Mouse (Mus musculus) midbrain, embryonic 14.5 days (tissue): Measurements from ENCODE around the gene Ncor2. TPM values are rescaled to one million over a fixed set of nuclear protein-coding genes. Genes with fewer than 3 reads are reported as not detected.

Experiments used
- ATAC-seq: fragments of 200-750 bp; cut with Nextera tagmentation; 2 replicates; pipeline ENCODE4 v1.8.0; 2017; ENCODE audit warnings: moderate number of reproducible peaks, moderate library complexity; ENCODE audit not compliant: low FRiP score, low TSS enrichment
- DNase-seq: peaks from one replicate; pipeline ENCODE4 v3.0.0-alpha.2; 2015
- H3K27ac ChIP-seq: fragments of 300-500 bp; sonication (generic); replicated peaks from 2 replicates; pipeline ENCODE4 v1.5.1; 2014; ENCODE audit warnings: mild to moderate bottlenecking, low read depth, low read length, moderate library complexity
- H3K27me3 ChIP-seq: fragments of 300-500 bp; sonication (generic); 2 replicates; pipeline ENCODE4 v1.6.1; 2014; ENCODE audit warnings: low read length, control low read depth, mixed read lengths; ENCODE audit not compliant: control insufficient read depth, insufficient read depth
- H3K36me3 ChIP-seq: fragments of 300-500 bp; sonication (generic); 2 replicates; pipeline ENCODE4 v1.6.1; 2014; ENCODE audit warnings: low read length, control low read depth; ENCODE audit not compliant: control insufficient read depth, insufficient read depth
- H3K4me1 ChIP-seq: fragments of 300-500 bp; sonication (generic); 2 replicates; pipeline ENCODE4 v1.6.1; 2014; ENCODE audit warnings: mild to moderate bottlenecking, antibody characterized with exemption, low read length, control low read depth; ENCODE audit not compliant: control insufficient read depth, insufficient read depth
- H3K4me2 ChIP-seq: fragments of 300-500 bp; sonication (generic); 2 replicates; pipeline ENCODE4 v1.6.1; 2014; ENCODE audit warnings: mild to moderate bottlenecking, low read length, moderate library complexity
- H3K4me3 ChIP-seq: fragments of 300-500 bp; sonication (generic); replicated peaks from 2 replicates; pipeline ENCODE4 v1.5.1; 2014; ENCODE audit warnings: low read depth, low read length
- H3K9ac ChIP-seq: fragments of 300-500 bp; sonication (generic); replicated peaks from 2 replicates; pipeline ENCODE4 v1.6.1; 2014; ENCODE audit warnings: mild to moderate bottlenecking, low read length, moderate library complexity
- H3K9me3 ChIP-seq: fragments of 300-500 bp; sonication (generic); 2 replicates; pipeline ENCODE4 v1.6.1; 2016; ENCODE audit warnings: low read length, control low read depth, mixed read lengths; ENCODE audit not compliant: control insufficient read depth
- WGBS: fragments of 180-500 bp; shearing (Covaris S2); extraction: QIAGEN DNeasy Blood & Tissue Kit; methylation state at CpG from one replicate; pipeline ENCODE4 v1.1.7; 2014; 5-methylcytosine and 5-hydroxymethylcytosine counted together
- polyA plus RNA-seq: library from polyadenylated mRNA; unstranded; fragments of >200 nt; fragmentation: Nextera tagmentation; extraction: Ambion mirVana; gene quantifications from 2 replicates; pipeline ENCODE4 v1.2.1, GENCODE M21; 2014

The Ncor2 gene
- polyA plus RNA-seq, 1 experiment from 2014 or later: 23.7 TPM

GRCm38 (mm10) chr5:124969790-124970189, 209.2 kb downstream of the Ncor2 start:
- H3K4me1 ChIP-seq: no peaks in the 10 kb centered on the region
- H3K36me3 ChIP-seq: no peaks in the 10 kb centered on the region
- no peaks in the 10 kb centered on the region for H3K9me3 ChIP-seq
- no peak overlapping the region for H3K4me3 ChIP-seq
- H3K27me3 ChIP-seq: no peaks in the 10 kb centered on the region
- ATAC-seq: no peak
- WGBS: 18% methylated on average over 8 of the region's 8 CpGs
- no peak overlapping the region for H3K27ac ChIP-seq
- no peak overlapping the region for H3K9ac ChIP-seq
- peak; percentile 37 for DNase-seq
- H3K4me2 ChIP-seq: no peak overlapping the region

Other genes with a start within 250 kb of the Ncor2 start
- gene Rflna, start 176.0 kb downstream of the Ncor2 start, polyA plus RNA-seq: 5.7 and 5.9 TPM in 2 replicates
- gene Scarb1, start 161.9 kb upstream of the Ncor2 start, polyA plus RNA-seq: 22.8 and 26.8 TPM in 2 replicates
- gene Gm10382, start 210.1 kb upstream of the Ncor2 start, polyA plus RNA-seq: 0.42 and 0.58 TPM in 2 replicates
- gene Ubc, start 211.0 kb upstream of the Ncor2 start, polyA plus RNA-seq: 1,251 and 1,332 TPM in 2 replicates